Mouse (Mus musculus) C2C12 (cell line): ENCODE data around the gene Metap1d. TPM values are rescaled to one million over a fixed set of nuclear protein-coding genes. Genes with fewer than 3 reads are reported as not detected.

Source experiments
- H3K27me3 ChIP-seq: one replicate; pipeline ENCODE4 v1.6.1; 2011; ENCODE audit not compliant: control insufficient read depth, insufficient read depth, insufficient read length
- H3K36me3 ChIP-seq: one replicate; pipeline ENCODE4 v1.6.1; 2011; ENCODE audit not compliant: control insufficient read depth, insufficient read depth
- H3K4me3 ChIP-seq: one replicate; pipeline ENCODE4 v1.5.1; 2011; ENCODE audit warnings: mild to moderate bottlenecking, control low read depth; ENCODE audit not compliant: poor library complexity, insufficient read depth, severe bottlenecking
- H3K79me2 ChIP-seq: one replicate; pipeline ENCODE4 v1.6.1; 2011; ENCODE audit not compliant: control insufficient read depth, insufficient read depth
- H3K79me3 ChIP-seq: one replicate; pipeline ENCODE4 v1.6.1; 2011; ENCODE audit warnings: low read depth, control low read depth
- H3ac ChIP-seq: one replicate; pipeline ENCODE3; 2011; ENCODE audit warnings: low read depth; ENCODE audit not compliant: control insufficient read depth, insufficient read length
- CEBPB ChIP-seq: IDR thresholded peaks from one replicate; pipeline ENCODE4 v1.6.1; 2011; ENCODE audit warnings: low read depth, mild to moderate bottlenecking, control low read depth, moderate library complexity
- CTCF ChIP-seq: IDR thresholded peaks from one replicate; pipeline ENCODE4 v1.5.1; 2011; ENCODE audit not compliant: control insufficient read depth, insufficient read depth, insufficient read length
- FOSL1 ChIP-seq: IDR thresholded peaks from one replicate; pipeline ENCODE4 v1.8.0; 2011; ENCODE audit warnings: mild to moderate bottlenecking, low read length; ENCODE audit not compliant: poor library complexity, insufficient read depth, severe bottlenecking
- MAX ChIP-seq: IDR thresholded peaks from one replicate; pipeline ENCODE4 v1.6.1; 2011; ENCODE audit warnings: mild to moderate bottlenecking, control low read depth
- MYOD1 ChIP-seq: IDR thresholded peaks from one replicate; pipeline ENCODE4 v1.6.1; 2011; ENCODE audit warnings: low read depth; ENCODE audit not compliant: control insufficient read depth, insufficient read length
- MYOG ChIP-seq: IDR thresholded peaks from one replicate; pipeline ENCODE4 v1.6.1; 2011; ENCODE audit not compliant: control insufficient read depth, insufficient read length; ENCODE audit errors: extremely low read depth
- USF1 ChIP-seq: IDR thresholded peaks from one replicate; pipeline ENCODE4 v1.6.1; 2011; ENCODE audit warnings: low read depth, mild to moderate bottlenecking, control low read depth, moderate library complexity
- polyA plus RNA-seq: library from polyadenylated mRNA; unstranded; fragments of >200 nt; fragmentation: generic; extraction: Trizol; gene quantifications from one replicate; pipeline ENCODE4 v1.2.1, GENCODE M21; 2012; ENCODE audit warnings: missing spikeins

The Metap1d gene
- polyA plus RNA-seq, 1 experiment, result 10.2 TPM

GRCm38 (mm10) chr2:71424545-71424944 is 28.5 kb upstream of the Metap1d start:
- Histone ChIP-seq H3K4me3 (no peak overlapping the region), H3ac (no peak overlapping the region), H3K79me2 (no peaks in the 10 kb centered on the region), H3K79me3 (no peaks in the 10 kb centered on the region), H3K36me3 (peaks cover 75% of the 10 kb centered on the region), H3K27me3 (no peaks in the 10 kb centered on the region)
- TF ChIP-seq CEBPB, result no peak
- TF ChIP-seq FOSL1, result no peak
- no peak for TF ChIP-seq CTCF
- no peak for TF ChIP-seq MAX
- no peak for TF ChIP-seq MYOG
- no peak for TF ChIP-seq MYOD1
- TF ChIP-seq USF1, result no peak

- Histone ChIP-seq H3K79me3 (no peaks in the 10 kb centered on the region), H3K27me3 (no peaks in the 10 kb centered on the region), H3K36me3 (peaks cover 53% of the 10 kb centered on the region), H3K79me2 (no peaks in the 10 kb centered on the region), H3ac (no peak overlapping the region), H3K4me3 (no peak overlapping the region)
- TF ChIP-seq CTCF (no peak), MAX (no peak), CEBPB (no peak), FOSL1 (no peak), MYOG (no peak), MYOD1 (no peak), USF1 (no peak)
These were observed 17.6 kb upstream of the Metap1d start for GRCm38 (mm10) chr2:71435440-71435839.

GRCm38 (mm10) chr2:71443376-71443775 is 9.7 kb upstream of the Metap1d start:
- no peaks in the 10 kb centered on the region for H3K79me2 ChIP-seq
- H3K4me3 ChIP-seq, result no peak overlapping the region
- peaks cover 22% of the 10 kb centered on the region for H3K36me3 ChIP-seq
- no peaks in the 10 kb centered on the region for H3K79me3 ChIP-seq
- H3K27me3 ChIP-seq, result no peaks in the 10 kb centered on the region
- no peak overlapping the region for H3ac ChIP-seq
- TF ChIP-seq MYOG, result no peak
- no peak for TF ChIP-seq MAX
- TF ChIP-seq FOSL1, result no peak
- TF ChIP-seq CEBPB, result no peak
- no peak for TF ChIP-seq CTCF
- no peak for TF ChIP-seq USF1
- no peak for TF ChIP-seq MYOD1

- Histone ChIP-seq H3K36me3 (peaks cover 11% of the 10 kb centered on the region), H3K79me3 (no peaks in the 10 kb centered on the region), H3K27me3 (no peaks in the 10 kb centered on the region), H3K4me3 (no peak overlapping the region), H3ac (no peak overlapping the region), H3K79me2 (no peaks in the 10 kb centered on the region)
- TF ChIP-seq MAX (no peak), CTCF (no peak), FOSL1 (no peak), MYOG (no peak), USF1 (no peak)
These were observed 7.4 kb upstream of the Metap1d start for GRCm38 (mm10) chr2:71445536-71446196.

- no peaks in the 10 kb centered on the region for H3K27me3 ChIP-seq
- H3K79me2 ChIP-seq, result peaks cover 10% of the 10 kb centered on the region
- no peak overlapping the region for H3K4me3 ChIP-seq
- no peak overlapping the region for H3ac ChIP-seq
- H3K79me3 ChIP-seq, result no peaks in the 10 kb centered on the region
- TF ChIP-seq FOSL1 (no peak), CTCF (no peak), USF1 (no peak), MYOD1 (no peak), CEBPB (no peak), MAX (no peak), MYOG (no peak)
- no peaks in the 10 kb centered on the region for H3K36me3 ChIP-seq
These were observed 3.5 kb upstream of the Metap1d start for GRCm38 (mm10) chr2:71449604-71450003.

GRCm38 (mm10) chr2:71451761-71452160 is 1.3 kb upstream of the Metap1d start:
- Histone ChIP-seq H3K4me3 (no peak overlapping the region), H3K36me3 (no peaks in the 10 kb centered on the region), H3ac (no peak overlapping the region), H3K79me3 (no peaks in the 10 kb centered on the region), H3K27me3 (no peaks in the 10 kb centered on the region), H3K79me2 (peaks cover 17% of the 10 kb centered on the region)
- TF ChIP-seq MYOG, result no peak
- no peak for TF ChIP-seq FOSL1
- TF ChIP-seq MAX, result no peak
- TF ChIP-seq USF1, result no peak
- no peak for TF ChIP-seq CTCF
